ENCODE assay signal across 16 mouse cellular contexts in the genomic region with DNA sequence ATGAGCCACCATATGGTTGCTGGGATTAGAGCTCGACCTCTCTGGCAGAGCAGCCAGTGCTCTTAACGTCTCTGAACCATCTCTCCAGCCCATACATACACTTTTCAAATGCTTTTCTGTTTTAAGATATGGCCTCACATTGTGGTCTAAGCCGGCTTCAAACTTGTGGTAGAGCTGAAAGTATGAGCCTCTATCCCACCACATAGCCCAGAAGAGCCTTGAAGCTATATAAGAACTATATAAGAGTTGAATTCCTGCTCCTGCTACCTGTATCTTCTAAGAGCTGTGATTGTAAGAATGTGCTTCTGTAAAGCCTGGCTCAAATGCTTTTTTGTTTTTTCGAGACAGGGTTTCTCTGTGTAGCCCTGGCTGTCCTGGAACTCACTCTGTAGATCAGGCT.
"Had no signal": no experiment of that assay in that cellular context is flagged by ENCODE, and none has a peak within 500 bp of the region (broad histone marks: within the 10 kb centered on the region; RNA-seq: fewer than 3 reads in every experiment).

No protein-coding gene starts in this region.

- ATAC-seq: liver, postnatal 0 days; lung, postnatal 0 days had no signal

- H3K36me3 ChIP-seq: limb, embryonic 12.5 days; limb, embryonic 15.5 days; stomach, embryonic 15.5 days had no signal

- H3K9ac ChIP-seq: limb, embryonic 12.5 days; limb, embryonic 15.5 days; liver, embryonic 14.5 days; liver, postnatal 0 days; lung, embryonic 14.5 days; stomach, embryonic 15.5 days had no signal

- DNase-seq: kidney, adult 9 months; kidney, postnatal 14 days; left cerebral cortex, postnatal 4 days; liver, postnatal 0 days; lung, embryonic 14.5 days; midbrain, embryonic 14.5 days; right cerebral cortex, postnatal 25 days; spleen, adult 18-20 months; thymus, postnatal 25 days had no signal

- H3K27me3 ChIP-seq: limb, embryonic 12.5 days; limb, embryonic 15.5 days; stomach, embryonic 15.5 days had no signal

- H3K27ac ChIP-seq: limb, embryonic 12.5 days; limb, embryonic 15.5 days; liver, embryonic 14.5 days; macrophage; stomach, embryonic 15.5 days had no signal

- H3K4me3 ChIP-seq: limb, embryonic 12.5 days; limb, embryonic 15.5 days; stomach, embryonic 15.5 days had no signal

- H3K4me1 ChIP-seq: limb, embryonic 12.5 days; limb, embryonic 15.5 days; stomach, embryonic 15.5 days had no signal

- H3K9me3 ChIP-seq: limb, embryonic 12.5 days; limb, embryonic 15.5 days; stomach, embryonic 15.5 days had no signal

- H3K4me2 ChIP-seq: limb, embryonic 12.5 days; limb, embryonic 15.5 days; liver, embryonic 11.5 days; lung, embryonic 14.5 days; stomach, embryonic 15.5 days had no signal
